Mouse (Mus musculus): Measurements from ENCODE around the gene Tecpr2.
"Not testable (repeated sequence)": the region's sequence is repeated elsewhere in the genome, so short reads cannot be mapped to it uniquely, and the experiment has no call there.

Gene Tecpr2

DNA sequence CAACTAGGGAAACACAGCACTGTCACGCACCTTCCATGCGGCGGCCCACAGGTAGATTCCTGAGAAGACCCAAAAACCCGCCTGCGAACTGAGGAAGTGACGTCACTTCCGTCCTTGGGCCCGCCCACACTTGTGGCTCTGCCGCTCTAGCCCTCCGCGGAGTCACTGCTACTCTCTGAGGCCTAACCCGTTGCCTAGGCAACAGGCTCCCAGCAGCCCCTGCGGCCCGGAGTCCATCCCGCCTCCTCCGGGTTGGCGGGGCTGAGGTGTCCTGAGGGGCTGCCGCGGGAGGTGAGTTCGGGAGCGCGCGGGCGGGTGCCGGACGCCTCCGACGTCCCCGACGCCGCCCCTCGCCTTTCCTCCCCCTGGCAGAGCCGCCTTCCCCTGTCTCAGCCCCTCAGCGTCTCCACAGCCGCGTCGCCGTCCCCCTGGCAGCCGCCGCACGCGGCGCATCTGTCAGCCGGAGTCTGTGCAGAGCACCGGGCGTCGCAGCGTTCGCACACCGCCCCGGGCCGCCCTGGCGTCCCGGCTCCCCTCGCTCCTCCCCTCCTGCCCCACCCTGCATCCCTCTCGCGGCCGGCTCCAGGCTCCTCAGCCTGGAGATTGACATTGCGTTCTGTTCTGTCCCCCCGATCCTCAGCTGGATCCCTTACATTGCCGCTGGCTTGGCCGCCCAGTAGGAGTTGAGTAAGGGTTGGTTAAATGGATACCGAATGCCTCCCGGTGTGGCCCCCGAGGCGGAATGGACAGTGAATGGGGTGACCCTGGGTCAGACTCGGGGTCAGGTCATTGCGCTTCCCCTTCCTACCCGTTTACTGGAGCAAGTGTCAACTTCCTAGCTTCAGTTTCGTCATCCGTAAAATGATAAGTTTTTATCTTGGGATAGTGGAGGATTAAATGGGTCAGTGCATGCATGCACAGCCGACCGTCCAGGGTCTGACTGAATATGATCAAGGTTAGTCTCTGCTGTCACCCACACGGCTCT lies at the start of gene Tecpr2, which contains the start of gene Cinp:
Tecpr2 (plus strand) TSS at position 229 of the 985 bp plus-strand sequence.
Cinp (minus strand) TSS at position 110 of the 985 bp plus-strand sequence.
- in situ Hi-C loops (cut with MseI, MboI), result no loop called here

- in situ Hi-C loops (cut with MseI, MboI), result loop anchor here in 1 of 2 experiments (10.0 to 25.0 kb wide), 3 partner anchors 106 to 403 kb away; partner anchors contain the start of genes Ppp2r5c and Wdr20
These were observed 48.5 kb upstream of the Tecpr2 start, which contains the start of gene Mok for GRCm38 (mm10) chr12:110840348-110841198. Gene Mok, minus strand, starts transcription at chr12:110840939.

GRCm38 (mm10) chr12:110841731-110842493 lies 47.2 kb upstream of the Tecpr2 start:
- in situ Hi-C loops (cut with MseI, MboI), result loop anchor here in 1 of 2 experiments (10.0 to 25.0 kb wide), 3 partner anchors 107 to 405 kb away; partner anchors contain the start of genes Ppp2r5c and Wdr20

DNA sequence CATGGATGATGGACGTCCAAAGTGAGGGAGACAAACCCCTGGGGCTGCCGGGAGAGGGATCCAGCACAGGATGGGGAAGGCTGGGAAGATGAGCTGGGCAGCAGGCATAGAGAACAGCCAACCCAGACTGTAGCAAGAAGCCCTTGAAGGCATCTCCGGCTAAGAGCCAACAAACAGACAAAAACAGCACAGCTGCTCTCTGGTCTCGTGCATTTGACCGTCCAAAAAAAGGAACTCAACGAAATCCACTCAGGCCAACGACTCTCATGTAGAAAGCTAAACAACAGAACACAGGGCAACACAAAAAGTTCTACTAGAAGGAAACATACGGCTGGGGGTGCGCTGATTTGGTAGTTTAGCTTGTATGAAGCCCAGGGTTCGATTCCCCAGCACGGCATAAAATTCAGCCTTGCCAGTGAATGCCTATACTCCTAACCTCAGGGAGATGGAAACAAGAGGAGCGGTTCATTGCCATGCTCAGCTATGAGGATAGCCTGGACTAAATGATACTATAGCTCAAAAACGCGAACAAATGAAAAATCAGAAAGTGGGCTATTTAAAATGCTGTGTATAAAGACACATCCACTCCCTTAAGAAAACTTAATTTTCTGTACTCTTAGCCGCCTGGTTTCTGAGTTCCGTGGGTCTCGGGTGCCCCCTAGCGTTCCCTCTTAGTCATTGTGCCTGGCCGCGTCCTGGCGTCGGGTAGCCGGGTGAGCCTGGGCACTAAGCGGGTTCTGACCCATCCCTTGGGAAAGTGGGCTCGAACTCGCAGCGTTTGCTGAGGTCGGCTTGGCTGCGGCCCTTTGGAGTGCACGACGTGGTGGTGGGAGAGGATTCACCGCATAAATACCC lies 45.6 kb upstream of the Tecpr2 start:
- in situ Hi-C loops (cut with MseI, MboI), result loop anchor here in 1 of 2 experiments (10.0 to 25.0 kb wide), 3 partner anchors 109 to 406 kb away; partner anchors contain the start of genes Ppp2r5c and Wdr20

DNA sequence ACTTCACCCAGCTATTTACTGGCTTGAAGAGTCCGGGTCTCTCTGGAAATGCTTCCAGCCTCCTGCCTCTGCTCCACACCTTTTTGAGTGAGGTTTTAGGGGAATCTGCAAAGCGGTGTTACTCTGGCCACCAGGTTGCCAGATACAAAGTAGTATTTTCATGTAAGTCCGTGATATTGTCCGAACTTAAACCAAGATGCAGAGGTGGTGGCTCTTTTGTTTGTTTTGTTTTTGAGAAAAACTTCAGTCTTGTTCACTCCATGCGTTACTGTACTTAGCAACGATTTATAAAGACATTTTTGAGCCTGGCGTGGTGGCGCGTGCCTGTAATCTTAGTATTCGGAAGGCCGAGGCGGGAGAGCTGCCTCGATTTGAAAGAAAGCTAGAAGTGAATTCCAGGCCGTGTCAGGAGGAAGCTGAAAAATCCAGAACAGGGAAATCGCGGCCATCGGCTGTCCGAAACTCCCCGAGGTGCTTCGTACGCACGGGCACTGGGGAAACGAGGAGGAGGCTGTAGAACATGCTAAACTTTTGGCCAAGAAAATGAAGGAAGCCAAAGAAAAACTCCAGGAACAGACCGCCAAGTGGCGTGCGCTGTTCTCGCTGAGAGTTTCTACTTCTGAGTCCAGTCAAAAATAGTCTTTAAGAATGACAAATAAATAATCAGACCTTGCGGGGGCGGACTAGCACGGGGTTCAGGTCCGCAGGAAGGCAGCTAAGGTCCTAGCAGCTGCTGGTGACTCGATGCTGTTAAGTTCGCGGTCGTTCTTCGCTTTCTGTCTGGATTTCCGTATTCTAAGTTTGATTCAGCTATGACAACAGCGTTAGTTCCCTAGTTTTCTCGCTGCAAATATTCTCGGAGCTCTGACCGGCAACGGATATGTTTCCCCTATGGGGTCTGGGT lies 44.6 kb upstream of the Tecpr2 start:
- in situ Hi-C loops (cut with MseI, MboI), result loop anchor here in 1 of 2 experiments (10.0 to 25.0 kb wide), 3 partner anchors 110 to 407 kb away; partner anchors contain the start of genes Ppp2r5c and Wdr20

DNA sequence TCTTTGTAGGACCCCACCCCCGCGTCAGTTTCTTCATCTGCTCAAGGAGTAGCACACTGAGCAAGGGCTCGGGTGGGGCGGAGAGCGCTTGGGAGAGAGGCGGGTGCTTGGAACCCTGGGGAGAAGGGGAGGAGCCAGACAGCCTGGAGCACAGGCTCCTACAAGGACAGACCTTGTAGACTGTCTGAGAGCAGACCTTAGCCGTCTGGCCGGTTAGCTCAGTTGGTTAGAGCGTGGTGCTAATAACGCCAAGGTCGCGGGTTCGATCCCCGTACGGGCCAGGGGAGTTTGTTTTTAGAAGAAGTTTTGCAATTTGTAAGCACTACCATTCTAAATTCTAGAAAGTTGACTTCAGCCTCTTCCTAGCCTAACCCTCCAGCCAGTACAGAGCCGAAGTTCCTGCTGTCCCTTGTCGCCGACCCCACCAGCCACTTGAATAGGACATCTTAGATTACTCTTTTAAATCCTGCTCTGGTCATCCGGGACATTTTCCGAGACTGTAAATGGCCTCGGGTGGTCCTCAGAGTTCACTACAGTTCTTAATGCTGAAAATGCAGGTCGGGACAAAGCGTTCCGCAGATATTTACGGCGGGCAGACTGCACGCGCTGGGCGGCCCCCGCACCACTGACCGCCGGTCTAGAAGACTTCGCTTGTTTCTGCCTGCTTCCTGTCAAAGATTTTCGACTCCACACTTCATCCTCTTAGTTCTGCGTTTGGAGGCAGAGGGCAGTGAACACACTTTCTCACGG lies 43.8 kb upstream of the Tecpr2 start:
- in situ Hi-C loops (cut with MseI, MboI), result loop anchor here in 1 of 2 experiments (10.0 to 25.0 kb wide), 3 partner anchors 111 to 408 kb away; partner anchors contain the start of genes Ppp2r5c and Wdr20

- in situ Hi-C loops (cut with MseI, MboI), result loop anchor here in 1 of 2 experiments (10.0 to 25.0 kb wide), 3 partner anchors 111 to 409 kb away; partner anchors contain the start of genes Ppp2r5c and Wdr20
These were observed 42.8 kb upstream of the Tecpr2 start for GRCm38 (mm10) chr12:110846191-110846765.

DNA sequence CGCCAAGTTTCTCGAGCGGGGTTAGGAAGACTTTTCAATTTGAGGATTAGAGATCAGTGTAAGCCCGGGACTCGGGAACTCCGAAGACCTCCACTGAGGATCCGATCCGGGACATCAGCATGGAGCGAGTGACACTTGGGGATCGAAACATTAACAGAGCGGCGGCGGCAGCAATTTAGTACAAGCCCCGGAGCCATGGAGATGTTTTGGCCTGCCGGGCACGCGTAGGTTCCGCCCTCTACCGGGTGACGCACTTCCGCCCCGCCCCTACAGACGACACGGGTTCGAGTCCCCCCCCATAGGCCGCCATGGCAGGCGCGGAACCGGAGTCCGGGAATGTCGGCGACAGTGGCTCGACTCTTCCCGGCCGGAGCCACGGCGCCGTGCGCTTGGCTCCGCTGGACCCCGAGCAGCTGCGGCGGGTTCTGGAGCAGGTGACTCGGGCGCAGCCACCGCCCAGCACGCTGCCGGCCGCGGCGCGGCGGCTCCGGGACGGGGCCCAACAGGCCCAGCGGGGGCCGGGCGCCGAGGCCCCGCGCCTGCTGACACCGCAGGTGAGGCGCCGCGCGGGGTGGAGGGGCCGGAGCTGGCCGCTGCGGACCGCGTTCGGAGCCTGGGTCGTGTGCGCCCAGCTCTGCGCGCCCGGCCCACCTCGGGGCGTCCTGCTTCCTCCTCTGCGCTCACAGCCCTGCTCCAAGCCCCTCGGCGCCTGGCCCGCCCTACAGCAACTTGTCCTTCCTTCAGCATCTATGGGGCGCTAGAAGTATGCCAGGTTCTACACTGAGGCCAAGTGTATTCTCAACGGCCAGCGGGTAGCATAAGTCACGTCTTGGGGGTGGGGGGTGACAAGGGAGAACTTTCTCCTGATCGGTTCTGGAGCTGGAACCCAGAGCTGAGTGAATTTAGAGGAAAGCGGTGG lies 38.8 kb upstream of the Tecpr2 start, which contains the start of gene Zfp839:
Zfp839 (plus strand) TSS at position 244 of the 919 bp plus-strand sequence.
- in situ Hi-C loops (cut with MseI, MboI), result no loop called here

GRCm38 (mm10) chr12:110850929-110851256 lies 38.2 kb upstream of the Tecpr2 start:
- in situ Hi-C loops (cut with MseI, MboI), result no loop called here

- in situ Hi-C loops (cut with MseI, MboI), result no loop called here
These were observed 37.6 kb upstream of the Tecpr2 start for GRCm38 (mm10) chr12:110851414-110851813.

DNA sequence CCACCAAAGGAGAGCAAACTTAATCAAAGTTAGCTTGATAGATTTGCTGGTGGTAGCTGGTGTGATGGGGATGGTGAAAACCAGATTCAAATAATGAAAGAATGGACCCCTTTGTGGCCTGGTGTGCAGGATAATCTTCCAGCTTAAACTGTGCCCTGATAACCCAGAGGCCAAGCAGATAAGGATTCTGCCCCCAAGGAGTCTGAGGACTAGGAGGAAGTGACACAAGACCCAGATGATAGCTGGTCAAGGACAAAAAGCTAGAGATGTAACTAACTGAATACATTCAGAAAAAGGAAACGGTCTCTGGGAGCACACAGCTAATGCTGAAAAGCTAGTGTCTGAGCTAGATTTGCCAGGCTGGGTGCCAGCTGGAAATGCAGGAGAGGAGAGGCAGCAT lies 37.1 kb upstream of the Tecpr2 start:
- in situ Hi-C loops (cut with MseI, MboI), result no loop called here

- in situ Hi-C loops (cut with MseI, MboI), result no loop called here
These were observed 34.0 kb upstream of the Tecpr2 start for GRCm38 (mm10) chr12:110854786-110855737.

DNA sequence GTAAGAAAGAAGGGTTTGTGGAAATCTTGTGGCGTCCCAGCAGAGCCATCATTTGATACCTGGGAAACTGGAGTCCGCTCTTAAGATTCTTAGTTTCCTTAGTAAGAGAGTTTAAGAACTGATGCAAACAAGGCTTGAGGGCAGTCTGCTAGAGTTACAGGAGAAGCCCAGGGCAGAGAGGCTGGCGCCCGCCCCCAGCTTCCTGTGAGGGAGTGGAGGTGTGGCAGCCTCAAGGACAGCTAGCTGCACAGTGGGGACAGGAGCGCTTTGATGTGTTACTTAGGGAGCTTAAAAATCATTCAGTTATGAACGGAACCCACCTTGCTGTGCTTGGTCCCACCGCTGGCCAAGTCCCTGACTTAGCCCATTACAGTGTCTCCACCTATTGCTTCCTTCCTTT lies 31.9 kb upstream of the Tecpr2 start:
- in situ Hi-C loops (cut with MseI, MboI), result no loop called here

DNA sequence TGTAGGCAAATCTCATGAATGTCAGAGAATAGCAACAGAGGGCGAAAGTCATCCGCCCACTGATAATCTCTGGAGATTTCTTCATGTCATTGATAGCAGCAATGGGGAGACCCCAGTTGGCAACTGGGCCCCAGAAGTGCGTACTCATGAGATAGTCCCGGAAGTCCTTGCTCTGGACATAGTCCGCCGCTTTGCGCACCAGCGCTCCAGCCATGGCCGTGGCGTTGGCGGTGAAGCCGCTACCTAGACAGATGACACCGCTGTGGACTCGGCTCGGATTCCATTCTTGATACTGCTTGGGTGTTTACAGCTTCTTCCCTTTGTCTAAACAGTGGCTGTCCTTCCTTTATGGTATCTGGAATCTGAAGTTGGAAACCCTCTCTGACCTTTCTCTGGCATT lies 30.4 kb upstream of the Tecpr2 start:
- in situ Hi-C loops (cut with MseI, MboI), result not testable (repeated sequence)

DNA sequence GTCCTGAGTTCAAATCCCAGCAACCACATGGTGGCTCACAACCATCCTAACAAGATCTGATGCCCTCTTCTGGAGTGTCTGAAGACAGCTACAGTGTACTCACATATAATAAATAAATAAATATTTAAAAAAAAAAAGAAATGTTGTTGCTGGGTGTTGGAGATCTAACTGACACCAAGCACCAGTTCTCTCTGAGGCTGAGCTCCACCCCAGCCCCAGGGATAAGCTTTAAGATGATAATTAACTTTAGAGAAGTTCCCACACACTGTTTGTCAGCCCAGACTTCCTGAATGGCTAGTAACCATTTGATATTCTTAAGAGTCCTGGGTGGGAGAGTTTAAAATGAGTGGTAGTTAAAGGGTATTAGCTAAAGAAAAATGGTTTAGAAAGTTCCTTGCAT lies 28.8 kb upstream of the Tecpr2 start:
- in situ Hi-C loops (cut with MseI, MboI), result no loop called here
